ENCODE assay signal across 12 mouse cellular contexts in the genomic region with DNA sequence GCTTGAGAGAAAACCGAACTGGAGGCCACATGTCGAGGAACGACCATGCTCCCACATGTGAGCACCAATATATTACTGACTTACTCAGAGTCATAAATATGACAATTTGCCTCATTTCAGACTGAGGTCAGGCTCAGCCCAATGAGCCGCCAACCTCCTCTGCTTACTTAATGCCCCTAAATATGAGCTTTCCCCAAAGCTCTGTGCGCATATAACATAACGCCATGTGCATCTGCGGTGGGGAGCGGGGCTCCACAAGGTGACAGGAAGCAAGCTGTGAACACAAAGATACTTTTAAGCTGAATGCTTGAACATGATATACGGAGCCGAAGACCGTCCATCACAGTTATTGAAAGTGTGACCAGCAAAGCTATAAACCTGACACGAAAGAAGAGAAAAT.
"Had no signal": no experiment of that assay in that cellular context is flagged by ENCODE, and none has a peak within 500 bp of the region (broad histone marks: within the 10 kb centered on the region; RNA-seq: fewer than 3 reads in every experiment).

No protein-coding gene starts in this region.

- H3K27me3 ChIP-seq: kidney, embryonic 15.5 days; midbrain, embryonic 15.5 days; neural tube, embryonic 13.5 days; stomach, embryonic 15.5 days had no signal

- H3K4me3 ChIP-seq: kidney, embryonic 15.5 days; left cerebral cortex, adult 2 months; limb, embryonic 13.5 days; midbrain, embryonic 15.5 days; neural tube, embryonic 13.5 days; stomach, embryonic 15.5 days had no signal

- DNase-seq: kidney, adult 11 months; kidney, postnatal 14 days; lung, adult 18-20 months; lung, postnatal 36 days; right cerebral cortex, postnatal 14 days had no signal

- H3K27ac ChIP-seq: kidney, embryonic 15.5 days; left cerebral cortex, adult 2 months; limb, embryonic 13.5 days; liver, embryonic 14.5 days; midbrain, embryonic 15.5 days; neural tube, embryonic 13.5 days; stomach, embryonic 15.5 days had no signal

- H3K36me3 ChIP-seq: kidney, embryonic 15.5 days; limb, embryonic 13.5 days; midbrain, embryonic 15.5 days; neural tube, embryonic 13.5 days; stomach, embryonic 15.5 days had no signal

- H3K4me1 ChIP-seq: midbrain, embryonic 15.5 days; neural tube, embryonic 13.5 days; stomach, embryonic 15.5 days had no signal
